Mouse (Mus musculus) left cerebral cortex, postnatal 25 days (tissue): Measurements from ENCODE around the gene Ugt1a6a. TPM values are rescaled to one million over a fixed set of nuclear protein-coding genes. Genes with fewer than 3 reads are reported as not detected.
"Not testable (repeated sequence)": the region's sequence is repeated elsewhere in the genome, so short reads cannot be mapped to it uniquely, and the experiment has no call there.

ENCODE experiments used
- DNase-seq, 2 experiments: peaks; one replicate each; pipeline ENCODE4 v3.0.0; 2022; ENCODE audit warnings: low spot score in 2 of 2, mixed read lengths in 1 of 2
- intact Hi-C: fragments of 180-260 bp; cut with DNase I; formaldehyde crosslinking; loops from one replicate; pipeline ENCODE4 v1.15.1; 2025
- total RNA-seq, 2 experiments: library from RNA; stranded (reverse); gene quantifications; 2 replicates each; pipeline ENCODE4 v1.2.3; 2021

Gene Ugt1a6a
- total RNA-seq, 2 experiments from 2014 or later: 0.94 to 1.1 TPM

DNA sequence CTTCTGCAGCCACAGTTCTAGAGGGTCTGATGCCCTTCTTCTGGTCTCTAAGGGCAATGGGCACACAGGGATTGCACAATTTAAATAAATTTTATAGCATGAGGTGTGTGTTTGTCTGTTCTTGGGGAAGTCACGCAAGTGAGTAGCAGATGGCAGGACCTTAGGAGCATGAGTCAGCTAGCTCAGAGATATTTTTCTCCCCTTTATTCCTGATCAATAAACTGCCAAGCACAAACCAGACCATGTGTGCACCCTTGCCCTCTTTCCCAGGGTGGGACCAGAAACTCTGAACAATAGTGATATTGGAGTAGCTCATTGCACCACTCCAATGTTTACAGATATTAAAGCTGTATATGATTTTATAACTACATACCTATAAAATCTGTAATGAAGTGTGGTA is 4.4 kb upstream of the Ugt1a6a start:
- intact Hi-C loops, DNase-seq: not testable (repeated sequence)

DNA sequence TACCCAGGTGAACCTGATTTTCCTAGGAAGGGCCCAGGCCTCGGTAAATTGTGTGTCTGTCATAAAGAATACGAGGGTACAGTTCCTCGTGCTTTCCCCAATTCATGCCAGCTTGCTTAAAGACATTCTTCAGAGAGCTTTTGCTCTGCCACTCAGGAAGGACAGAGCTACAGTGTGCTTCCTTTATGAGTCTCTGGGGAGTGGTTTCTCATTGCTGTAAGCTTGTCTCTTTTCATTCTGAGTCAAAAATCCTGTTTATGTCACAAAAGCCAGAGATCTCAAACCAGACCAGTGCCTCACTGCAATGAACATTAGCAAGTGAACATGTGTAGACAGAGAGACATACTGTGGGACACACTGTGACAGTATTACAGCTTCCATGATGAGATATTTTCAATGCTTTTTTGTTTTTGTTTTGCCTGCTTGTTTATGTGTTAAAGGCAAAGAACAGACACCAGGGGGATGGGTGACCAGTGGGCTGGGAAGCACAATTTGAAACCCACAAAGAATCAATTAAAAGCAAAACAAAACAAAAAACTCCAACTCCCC is 627 bp upstream of the Ugt1a6a start:
- intact Hi-C loops: no loop called here
- DNase-seq: no peak

DNA sequence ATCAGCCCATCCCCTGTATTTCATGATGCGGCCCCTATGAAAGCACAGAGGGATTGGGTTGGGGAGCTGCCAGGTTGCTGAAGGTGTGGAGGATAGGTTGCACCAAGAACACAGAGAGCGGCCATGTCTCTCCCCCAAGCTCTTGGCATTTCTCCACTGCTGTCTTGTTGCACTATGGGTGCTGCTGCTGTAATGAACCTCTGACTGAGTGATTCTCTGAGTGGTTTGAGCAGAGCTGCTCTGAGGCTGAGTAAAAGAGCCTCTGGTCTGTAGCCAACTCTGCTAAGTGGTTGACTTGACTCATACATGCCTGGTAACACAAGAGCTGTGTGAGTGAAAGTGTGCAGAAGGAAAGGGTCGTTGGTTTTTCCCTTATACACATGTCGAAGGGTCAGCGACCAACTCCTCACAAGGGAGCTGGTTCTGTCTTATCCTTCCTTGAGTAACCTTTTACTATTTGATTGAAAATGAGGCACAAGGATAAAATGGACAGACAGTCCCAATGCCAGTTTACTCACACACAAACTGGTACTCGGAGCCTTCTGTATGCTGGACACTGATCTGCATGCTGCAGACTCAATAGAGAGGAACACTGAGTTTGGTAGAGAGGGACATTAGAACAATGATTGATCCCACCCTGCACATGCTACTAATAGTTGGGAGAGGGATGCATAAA is 758 bp downstream of the Ugt1a6a start:
- DNase-seq, intact Hi-C loops: not testable (repeated sequence)

DNA sequence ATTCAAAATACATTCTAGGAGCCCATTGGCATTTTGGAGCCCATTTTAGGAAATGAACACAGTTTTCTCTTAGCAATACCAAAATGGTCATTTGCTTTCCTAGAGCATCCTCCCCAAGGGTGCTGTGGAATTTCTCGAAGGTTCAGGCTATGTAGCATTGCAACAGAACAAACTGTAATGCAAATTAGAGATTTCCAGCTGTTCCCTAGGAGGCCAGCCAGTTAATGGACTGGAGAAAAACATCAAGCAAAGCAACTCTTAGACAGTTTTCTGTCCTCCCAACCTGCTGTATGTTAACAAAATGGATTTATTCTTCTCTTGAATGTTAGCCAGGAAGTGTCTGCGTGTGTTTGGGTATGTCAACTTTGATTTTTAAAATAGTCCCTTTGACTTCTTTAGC is 2.0 kb downstream of the Ugt1a6a start:
- intact Hi-C loops: no loop called here
- no peak for DNase-seq

DNA sequence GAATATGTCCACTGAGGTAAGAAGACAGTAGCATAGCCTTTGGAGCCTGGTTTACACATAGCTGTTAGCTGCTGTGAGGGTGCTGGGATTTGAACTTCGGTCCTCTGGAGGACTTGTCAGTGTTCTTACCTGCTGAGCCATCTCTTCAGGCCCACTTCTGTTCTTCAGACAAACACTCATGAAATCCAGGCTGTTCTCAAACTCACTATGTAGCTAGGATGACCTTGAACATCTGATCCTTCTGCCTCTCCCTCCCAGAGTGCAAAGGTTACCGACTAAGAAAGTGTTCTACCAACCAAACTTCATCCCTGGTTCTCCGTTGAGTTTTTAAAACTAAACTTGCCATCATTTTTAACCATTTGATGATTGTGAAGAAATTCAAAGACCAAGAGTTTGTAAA is 2.7 kb downstream of the Ugt1a6a start:
- intact Hi-C loops: no loop called here

DNA sequence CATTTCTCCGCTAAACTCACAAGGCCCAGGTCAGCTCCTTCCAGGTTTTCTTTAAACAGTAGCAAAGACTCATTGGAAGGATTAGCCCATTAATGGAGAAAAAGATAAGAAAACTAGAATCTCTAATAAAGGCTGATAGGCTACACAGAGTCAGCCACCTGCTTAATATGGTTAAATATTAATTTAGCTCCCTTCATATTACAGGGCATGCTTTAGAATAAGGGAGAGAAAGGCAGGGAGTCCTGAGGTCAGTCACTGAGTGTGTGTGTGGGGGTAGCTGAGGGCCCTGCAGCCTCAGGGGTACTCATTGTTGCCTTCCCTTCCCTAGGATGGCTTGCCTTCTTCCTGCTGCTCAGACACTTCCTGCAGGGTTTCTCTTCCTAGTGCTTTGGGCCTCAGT is 3.5 kb downstream of the Ugt1a6a start:
- intact Hi-C loops: no loop called here
- DNase-seq: no peak

More for the DNA sequence above, 2.7 kb downstream of the Ugt1a6a start:
- no peak for DNase-seq

DNA sequence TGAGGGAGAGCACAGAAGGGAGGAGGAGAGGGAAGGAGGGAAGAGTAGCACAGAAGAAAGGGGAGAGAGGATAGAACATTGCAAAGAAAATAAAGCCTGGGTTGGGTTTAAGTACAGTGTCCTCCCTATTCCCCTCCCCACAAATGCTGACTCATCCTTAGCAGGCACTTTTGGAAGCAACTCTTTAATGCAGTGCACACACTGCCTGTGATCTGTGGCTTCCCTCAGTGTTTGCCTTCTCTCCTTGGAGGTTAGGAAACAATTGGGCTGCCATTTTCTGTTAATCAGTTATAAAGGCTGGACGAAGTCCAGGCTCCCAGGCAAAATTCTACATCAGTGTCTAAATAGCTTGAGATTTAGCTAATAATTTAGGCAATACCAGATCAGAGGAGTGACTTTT is 5.9 kb downstream of the Ugt1a6a start:
- intact Hi-C loops, DNase-seq: not testable (repeated sequence)

DNA sequence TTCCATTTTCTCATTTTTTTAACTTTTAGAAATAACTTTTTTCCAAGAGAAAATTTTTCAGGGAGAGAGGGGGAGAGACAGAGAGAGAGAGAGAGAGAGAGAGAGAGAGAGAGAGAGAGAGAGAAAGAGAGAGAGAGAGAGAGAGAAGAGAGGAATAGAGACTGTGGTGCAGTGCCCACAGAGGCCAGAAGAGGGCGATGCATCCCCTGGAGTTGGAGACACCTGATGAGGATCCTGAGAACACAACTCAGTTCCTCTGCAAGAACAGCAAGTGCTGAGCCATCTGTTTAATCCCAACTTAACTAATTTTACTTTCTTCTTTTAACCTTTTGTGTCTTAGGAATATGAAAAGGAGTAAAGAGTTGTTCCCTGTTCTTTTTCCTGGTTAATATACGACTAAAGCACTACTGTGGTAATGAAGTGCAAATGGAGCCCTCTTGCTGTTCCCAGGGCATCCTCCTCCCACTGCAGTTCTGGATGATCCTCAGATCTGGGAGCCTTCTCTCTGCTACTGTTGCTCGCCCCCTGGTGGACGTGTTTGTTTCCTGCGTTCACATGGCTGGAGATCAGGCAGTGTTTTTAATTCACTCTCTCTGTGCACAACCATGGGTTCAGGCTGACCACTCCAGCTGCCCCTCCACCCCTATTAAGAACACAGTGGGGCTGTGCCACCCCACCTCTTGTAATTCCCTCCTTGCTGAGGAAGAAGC is 9.5 kb downstream of the Ugt1a6a start:
- intact Hi-C loops: not testable (repeated sequence)
- DNase-seq: peak; percentile 11 to 16

DNA sequence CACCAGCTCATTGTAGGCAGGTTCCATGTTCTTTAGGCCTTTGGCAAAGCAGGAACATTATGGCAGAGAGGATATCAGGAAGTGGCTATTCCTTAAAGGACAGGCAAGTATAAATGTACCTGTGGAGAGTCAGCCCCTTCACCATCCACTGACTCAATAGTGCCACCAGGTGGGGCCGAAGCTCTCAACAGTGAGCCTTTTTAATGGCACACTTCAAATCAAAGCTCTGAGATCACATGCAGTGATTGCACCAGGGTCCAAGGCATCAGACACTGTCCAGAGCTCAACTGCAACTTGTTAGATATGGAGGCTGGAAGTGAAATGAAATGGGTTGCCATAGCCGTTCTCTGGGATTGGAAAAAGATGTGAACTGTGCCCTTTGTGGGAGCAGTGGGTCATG is 10.7 kb downstream of the Ugt1a6a start:
- DNase-seq, intact Hi-C loops: not testable (repeated sequence)

DNA sequence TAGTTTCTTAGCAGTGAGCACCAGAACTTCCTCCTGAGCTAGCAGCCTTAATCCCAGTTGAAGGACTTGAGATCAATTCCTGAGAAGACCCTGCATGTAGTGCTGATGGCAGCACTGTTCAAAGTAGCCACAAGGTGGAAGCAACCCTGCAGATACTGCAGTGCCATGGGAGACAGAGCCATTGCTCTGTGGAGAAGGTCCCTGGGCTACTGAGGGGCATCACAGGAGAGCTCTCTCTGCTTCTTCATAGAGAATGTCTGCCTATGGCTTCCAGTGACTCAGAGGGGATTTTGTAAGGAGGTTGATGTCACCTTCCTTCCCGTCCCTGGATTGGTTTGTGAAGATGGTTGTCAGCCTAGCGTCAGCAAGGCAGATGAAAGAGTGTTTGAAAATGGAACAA is 15.5 kb downstream of the Ugt1a6a start:
- DNase-seq, intact Hi-C loops: not testable (repeated sequence)

DNA sequence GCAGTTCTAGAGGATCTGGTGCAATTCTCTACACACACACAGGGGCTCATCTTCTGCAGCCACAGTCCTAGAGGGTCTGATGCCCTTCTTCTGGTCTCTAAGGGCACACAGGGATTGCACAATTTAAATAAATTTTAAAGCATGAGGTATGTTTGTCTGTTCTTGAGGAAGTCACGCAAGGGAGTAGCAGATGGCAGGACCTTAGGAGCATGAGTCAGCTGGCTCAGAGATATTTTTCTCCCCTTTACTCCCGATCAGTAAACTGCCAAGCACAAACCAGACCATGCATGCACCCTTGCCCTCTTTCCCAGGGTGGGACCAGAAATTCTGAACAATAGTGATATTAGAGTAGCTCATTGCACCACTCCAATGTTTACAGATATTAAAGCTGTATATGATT is 23.8 kb downstream of the Ugt1a6a start:
- intact Hi-C loops: no loop called here
- no peak for DNase-seq

DNA sequence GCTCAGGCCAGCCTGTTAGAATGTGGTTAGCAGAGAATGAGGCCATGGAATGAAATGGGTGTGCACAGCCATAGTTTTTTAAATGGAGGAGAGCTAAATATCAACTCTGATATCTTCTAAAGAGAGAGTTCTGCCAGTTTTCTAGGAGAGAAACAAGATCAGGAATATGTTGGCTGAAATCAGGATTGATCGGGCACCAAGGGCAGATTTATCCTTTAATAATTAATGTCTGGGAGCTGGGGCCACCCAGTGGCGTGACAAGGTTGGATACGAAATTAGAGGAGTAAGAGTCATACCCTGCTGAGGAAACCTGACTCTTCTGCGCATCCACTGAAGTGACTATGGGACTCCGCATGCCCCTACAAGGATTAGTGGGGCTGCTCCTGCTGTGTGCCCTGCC is 31.1 kb downstream of the Ugt1a6a start, which contains the start of gene Ugt1a5:
TSS of gene Ugt1a5 (plus strand) at position 302 of the 400 bp plus-strand sequence.
- DNase-seq: no peak
- intact Hi-C loops: no loop called here

DNA sequence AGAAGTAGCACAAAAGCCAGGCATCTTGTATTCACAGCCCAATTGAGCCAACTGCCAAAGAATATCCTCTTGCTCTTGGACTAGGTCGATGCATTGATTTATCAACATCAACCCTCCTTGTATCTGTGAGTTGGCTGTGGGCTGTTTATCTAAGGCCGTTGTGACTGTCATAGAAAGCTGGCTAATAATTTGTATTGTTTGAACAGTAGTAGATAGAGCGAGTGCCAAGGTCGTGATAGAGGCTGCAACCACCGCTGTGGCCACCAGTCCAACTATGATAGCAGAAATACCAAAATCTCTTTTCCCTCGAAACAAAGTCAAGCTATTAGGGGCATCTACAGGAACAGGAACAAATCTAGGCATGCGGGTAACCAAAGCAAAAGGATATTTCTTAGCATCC is 37.6 kb downstream of the Ugt1a6a start:
- DNase-seq, intact Hi-C loops: not testable (repeated sequence)

DNA sequence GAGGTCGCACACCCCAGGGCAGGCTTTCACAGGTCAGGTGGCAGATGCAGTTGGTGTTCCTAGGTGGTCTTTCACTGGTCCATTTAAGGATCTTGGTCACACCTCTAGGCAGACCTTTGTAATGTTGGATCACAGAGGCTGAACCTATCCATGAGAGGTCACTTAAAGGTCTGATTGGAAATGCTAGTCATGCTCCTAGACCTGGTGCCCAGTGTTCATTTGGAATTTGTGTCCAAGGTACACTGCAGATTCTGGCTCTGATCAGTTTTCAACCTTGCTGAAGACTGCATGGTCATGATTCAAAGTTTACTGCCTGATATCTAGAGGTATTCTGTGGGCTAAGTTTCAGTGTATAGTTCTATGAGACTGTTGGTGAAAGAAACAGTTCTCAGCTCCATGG is 45.0 kb downstream of the Ugt1a6a start:
- no peak for DNase-seq
- intact Hi-C loops: no loop called here

DNA sequence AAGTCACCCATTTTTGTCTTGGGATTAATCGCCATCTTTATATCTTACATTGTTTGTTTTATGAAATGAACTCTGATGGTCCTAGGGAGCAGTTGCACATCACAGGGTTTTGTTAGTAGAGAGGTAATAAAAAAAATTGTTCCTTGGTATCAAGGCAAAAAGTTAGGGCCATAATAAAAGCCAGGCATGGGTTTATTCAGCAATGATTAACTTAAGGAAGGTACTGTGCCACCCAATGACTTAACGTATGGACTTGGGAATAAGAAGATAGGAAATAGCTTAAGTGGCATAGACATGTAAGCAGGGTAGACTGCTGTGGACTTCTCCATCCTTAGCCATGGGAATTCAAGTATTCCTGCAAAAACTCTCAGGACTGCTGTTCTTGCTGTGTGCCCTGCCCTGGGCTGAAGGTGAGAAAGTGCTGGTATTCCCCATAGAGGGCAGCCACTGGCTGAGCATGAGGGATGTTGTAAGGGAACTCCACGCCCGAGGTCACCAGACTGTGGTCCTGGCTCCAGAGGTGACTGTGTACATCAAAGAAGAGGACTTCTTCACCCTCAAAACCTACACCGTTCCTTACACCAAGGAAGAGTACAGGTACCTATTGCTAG is 51.8 kb downstream of the Ugt1a6a start:
- DNase-seq: no peak
- intact Hi-C loops: no loop called here

DNA sequence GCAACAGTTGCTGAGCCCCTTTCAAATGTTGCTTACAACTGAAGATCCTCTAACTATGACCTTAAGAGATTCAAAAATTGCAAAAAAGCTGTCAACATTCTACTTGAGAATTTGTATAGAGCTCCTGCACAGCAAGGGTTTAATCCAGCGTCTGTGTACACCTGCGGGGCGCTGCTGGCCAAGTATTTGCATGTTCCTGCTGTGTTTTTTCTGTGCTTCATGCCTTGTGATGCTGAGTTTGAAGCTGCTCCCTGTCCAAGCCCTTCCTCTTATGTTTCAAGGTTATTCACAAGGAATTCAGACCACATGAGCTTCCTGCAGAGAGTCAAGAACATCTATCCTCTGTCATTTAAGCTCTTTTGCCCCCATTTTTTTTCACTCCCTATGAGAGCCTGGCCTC is 57.5 kb downstream of the Ugt1a6a start:
- intact Hi-C loops: no loop called here
- DNase-seq: no peak

DNA sequence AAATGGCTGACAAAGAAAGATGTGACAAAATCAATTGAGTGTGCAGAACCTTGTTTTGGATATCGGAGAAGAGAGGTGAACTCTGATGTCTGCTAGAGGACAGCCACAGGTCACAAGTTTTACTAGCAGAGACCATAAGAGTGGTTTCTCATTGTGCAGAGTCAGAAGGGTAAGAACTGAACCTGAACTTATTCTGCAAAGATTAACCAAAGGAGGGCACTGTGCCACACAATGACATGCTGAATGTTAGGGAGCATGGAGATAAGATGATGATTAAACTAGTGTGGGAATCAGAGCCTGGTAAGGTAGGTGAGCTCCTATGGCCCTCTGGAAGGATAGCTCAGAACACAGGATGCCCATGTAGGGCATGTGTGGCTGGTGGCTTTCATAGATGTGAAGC is 61.1 kb downstream of the Ugt1a6a start:
- DNase-seq: no peak
- intact Hi-C loops: no loop called here

DNA sequence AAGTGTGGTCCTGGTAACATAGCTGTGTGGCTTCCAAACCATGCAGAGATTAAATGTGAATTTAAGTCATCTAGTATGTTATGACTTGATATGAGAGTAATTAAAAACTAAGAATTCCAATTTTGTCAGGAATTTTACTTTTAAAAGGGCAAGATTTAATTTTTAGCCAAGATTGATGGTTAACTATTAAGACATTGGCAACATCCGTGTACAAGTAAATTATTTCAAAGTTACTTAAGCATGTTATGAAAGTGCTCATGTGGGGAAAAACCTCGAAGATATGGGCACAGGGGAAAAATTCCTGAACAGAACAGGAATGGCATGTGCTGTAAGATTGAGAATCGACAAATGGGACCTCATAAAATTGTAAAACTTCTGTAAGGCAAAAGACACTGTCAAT is 62.8 kb downstream of the Ugt1a6a start:
- DNase-seq: no peak
- intact Hi-C loops: no loop called here

DNA sequence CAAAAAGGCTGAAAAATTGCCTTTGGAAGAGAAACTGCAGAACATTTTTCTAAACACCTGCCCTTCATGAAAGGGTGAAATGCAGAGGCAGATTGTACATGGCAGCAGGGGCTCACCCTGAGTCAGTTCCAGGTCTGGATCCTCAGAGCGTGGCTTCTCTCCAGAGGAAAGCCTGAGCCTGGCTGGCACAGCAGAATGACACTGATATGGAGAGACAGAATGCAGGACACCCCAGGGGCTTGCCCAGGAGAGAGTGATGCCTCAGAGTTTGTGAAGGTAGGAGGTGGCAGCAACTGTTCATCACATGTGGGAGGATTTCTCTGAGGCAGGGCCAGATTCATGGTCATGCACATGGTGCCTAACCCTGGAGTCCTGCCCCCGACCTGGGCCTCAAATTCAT is 65.4 kb downstream of the Ugt1a6a start:
- intact Hi-C loops: no loop called here
- DNase-seq: no peak

DNA sequence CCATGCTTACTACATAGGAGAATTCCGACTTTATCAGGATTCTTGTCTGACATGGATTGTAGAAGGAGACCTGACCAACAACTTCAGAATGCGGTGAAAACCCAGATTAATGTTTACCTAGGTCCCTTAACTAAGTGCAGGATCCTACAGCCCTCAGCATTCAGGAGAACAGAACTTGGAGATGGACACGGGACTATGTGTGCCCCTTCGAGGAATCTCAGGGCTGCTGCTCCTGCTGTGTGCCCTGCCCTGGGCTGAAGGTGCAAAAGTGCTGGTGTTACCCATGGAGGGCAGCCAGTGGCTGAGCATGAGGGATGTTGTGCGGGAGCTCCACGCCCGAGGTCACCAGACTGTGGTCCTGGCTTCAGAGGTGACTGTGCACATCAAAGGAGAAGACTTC is 65.8 kb downstream of the Ugt1a6a start, which contains the start of gene Ugt1a2:
TSS of gene Ugt1a2 (plus strand) at position 146 of the 400 bp plus-strand sequence.
- intact Hi-C loops: no loop called here
- DNase-seq: no peak
